Mouse (Mus musculus): Measurements from ENCODE around the gene Naa35. TPM values are rescaled to one million over a fixed set of nuclear protein-coding genes. Genes with fewer than 3 reads are reported as not detected.
"Not testable (repeated sequence)": the region's sequence is repeated elsewhere in the genome, so short reads cannot be mapped to it uniquely, and the experiment has no call there.

The Naa35 gene
- polyA plus RNA-seq, 1 experiment from 2014 or later: 102 TPM

DNA sequence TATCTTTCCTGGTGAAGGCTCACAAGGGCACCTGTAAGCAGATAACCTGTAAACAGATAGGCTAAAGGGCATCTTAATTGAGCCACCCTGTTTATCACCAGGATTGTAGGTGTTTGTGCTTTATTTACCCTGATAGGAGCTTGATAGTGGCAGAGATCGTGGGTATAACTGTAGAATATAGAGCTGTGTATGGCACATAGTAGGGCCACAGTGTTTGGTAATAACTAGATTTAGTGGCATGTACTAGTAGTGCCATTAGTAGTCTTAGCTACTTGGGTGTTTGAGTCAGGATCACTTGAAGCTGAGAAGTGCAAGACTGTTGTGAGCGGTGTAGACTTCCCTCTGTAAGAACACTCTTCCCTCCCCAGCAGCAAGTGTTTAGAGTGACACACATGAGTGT, 2.1 kb downstream of the Naa35 start:
- H3K4me1 ChIP-seq (ENCODE audit: control insufficient read depth, insufficient read depth, low read length): peaks cover 9% of the 10 kb centered on the region; the same call in 1 of the 2 replicates
- H3K4me2 ChIP-seq (ENCODE audit: low read depth, severe bottlenecking): no peak overlapping the region
- no peaks in the 10 kb centered on the region for H3K27me3 ChIP-seq (ENCODE audit: control insufficient read depth, insufficient read depth, low read length)
- no peak overlapping the region for H3K4me3 ChIP-seq (ENCODE audit: low read depth, low read length)
- H3K9me3 ChIP-seq (ENCODE audit: control insufficient read depth, low read length): no peaks in the 10 kb centered on the region
- H3K9ac ChIP-seq (ENCODE audit: low read length): no peak overlapping the region
- H3K36me3 ChIP-seq (ENCODE audit: control insufficient read depth, insufficient read depth, low read length): peaks cover 3% of the 10 kb centered on the region; the same call in 1 of the 2 replicates
- WGBS: 99% methylated on average over 2 of the region's 2 CpGs
- no peak for DNase-seq (ENCODE audit: low spot score)
- ATAC-seq (ENCODE audit: insufficient number of reproducible peaks, low FRiP score, low TSS enrichment, low read depth): no peak
- H3K27ac ChIP-seq (replicated peaks; ENCODE audit: low read depth, low read length): no peak overlapping the region

- DNase-seq (ENCODE audit: low spot score) (no peak), ATAC-seq (ENCODE audit: insufficient number of reproducible peaks, low FRiP score, low TSS enrichment, low read depth) (no peak)
- H3K27me3 ChIP-seq (ENCODE audit: control insufficient read depth, insufficient read depth, low read length): no peaks in the 10 kb centered on the region
- no peaks in the 10 kb centered on the region for H3K9me3 ChIP-seq (ENCODE audit: control insufficient read depth, low read length)
- no peak overlapping the region for H3K4me3 ChIP-seq (ENCODE audit: low read depth, low read length)
- peaks cover 11% of the 10 kb centered on the region for H3K36me3 ChIP-seq (ENCODE audit: control insufficient read depth, insufficient read depth, low read length)
- no peak overlapping the region for H3K9ac ChIP-seq (ENCODE audit: low read length)
- no peak overlapping the region for H3K4me2 ChIP-seq (ENCODE audit: low read depth, severe bottlenecking)
- H3K4me1 ChIP-seq (ENCODE audit: control insufficient read depth, insufficient read depth, low read length): peaks cover 9% of the 10 kb centered on the region; the same call in 1 of the 2 replicates
- no peak overlapping the region for H3K27ac ChIP-seq (replicated peaks; ENCODE audit: low read depth, low read length)
- WGBS: 93% methylated on average over 4 of the region's 4 CpGs
Measured at GRCm38 (mm10) chr13:59589672-59590071, 4.6 kb downstream of the Naa35 start.

DNA sequence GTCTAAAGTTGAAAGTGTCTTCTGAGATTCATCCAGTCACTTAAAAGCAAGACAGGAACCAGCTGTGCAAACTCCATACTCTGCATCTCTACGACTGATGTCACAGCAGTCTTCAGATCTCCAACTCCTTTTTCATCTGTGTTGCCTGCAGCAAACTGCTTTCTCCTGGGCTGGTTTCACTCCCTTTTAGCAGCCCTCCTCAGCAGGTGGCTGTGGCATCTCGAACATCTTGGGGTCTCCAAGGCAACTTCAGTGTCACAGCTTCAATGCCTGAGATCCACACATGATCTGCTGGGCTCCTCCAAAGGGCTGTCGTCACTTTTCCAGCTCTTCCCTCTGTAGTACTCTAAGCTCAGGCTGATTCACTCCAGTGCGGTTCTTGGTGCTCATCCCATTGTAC, 5.6 kb downstream of the Naa35 start:
- no peaks in the 10 kb centered on the region for H3K9me3 ChIP-seq (ENCODE audit: control insufficient read depth, low read length)
- no peak overlapping the region for H3K4me2 ChIP-seq (ENCODE audit: low read depth, severe bottlenecking)
- H3K9ac ChIP-seq (ENCODE audit: low read length): no peak overlapping the region
- ATAC-seq (ENCODE audit: insufficient number of reproducible peaks, low FRiP score, low TSS enrichment, low read depth) (no peak), DNase-seq (ENCODE audit: low spot score) (no peak)
- H3K4me3 ChIP-seq (ENCODE audit: low read depth, low read length): no peak overlapping the region
- whole genome bisulfite sequencing: 91% methylated on average over 4 of the region's 4 CpGs
- peaks cover 9% of the 10 kb centered on the region; the same call in 1 of the 2 replicates for H3K4me1 ChIP-seq (ENCODE audit: control insufficient read depth, insufficient read depth, low read length)
- no peaks in the 10 kb centered on the region for H3K27me3 ChIP-seq (ENCODE audit: control insufficient read depth, insufficient read depth, low read length)
- H3K36me3 ChIP-seq (ENCODE audit: control insufficient read depth, insufficient read depth, low read length): peaks cover 11% of the 10 kb centered on the region
- H3K27ac ChIP-seq (replicated peaks; ENCODE audit: low read depth, low read length): no peak overlapping the region

DNA sequence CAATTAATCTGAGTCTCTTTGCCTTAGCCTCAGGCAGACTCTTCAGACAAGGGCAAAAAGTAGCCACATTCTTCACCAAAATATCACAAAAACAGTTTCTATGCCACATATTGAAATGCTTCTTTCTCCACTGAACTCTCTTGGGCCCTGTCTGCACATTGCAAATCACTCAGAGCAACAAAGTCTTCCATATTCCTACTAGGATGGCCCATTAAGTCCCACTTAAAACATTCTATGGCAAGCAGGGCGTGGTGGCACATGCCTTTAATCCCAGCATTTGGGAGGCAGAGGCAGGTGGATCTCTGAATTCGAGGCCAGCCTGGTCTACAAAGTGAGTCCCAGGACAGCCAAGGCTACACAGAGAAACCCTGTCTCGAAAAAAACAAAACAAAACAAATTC, 7.0 kb downstream of the Naa35 start:
- not testable (repeated sequence) for H3K9ac ChIP-seq (ENCODE audit: low read length); DNase-seq (ENCODE audit: low spot score); H3K27me3 ChIP-seq (ENCODE audit: control insufficient read depth, insufficient read depth, low read length); ATAC-seq (ENCODE audit: insufficient number of reproducible peaks, low FRiP score, low TSS enrichment, low read depth); H3K27ac ChIP-seq (replicated peaks; ENCODE audit: low read depth, low read length); H3K9me3 ChIP-seq (ENCODE audit: control insufficient read depth, low read length); H3K4me3 ChIP-seq (ENCODE audit: low read depth, low read length); H3K4me1 ChIP-seq (ENCODE audit: control insufficient read depth, insufficient read depth, low read length); H3K4me2 ChIP-seq (ENCODE audit: low read depth, severe bottlenecking)
- WGBS: 95% methylated on average over 3 of the region's 3 CpGs
- peaks cover 13% of the 10 kb centered on the region for H3K36me3 ChIP-seq (ENCODE audit: control insufficient read depth, insufficient read depth, low read length)

GRCm38 (mm10) chr13:59592630-59593029, 7.6 kb downstream of the Naa35 start:
- Histone ChIP-seq H3K27me3 (ENCODE audit: control insufficient read depth, insufficient read depth, low read length) (no peaks in the 10 kb centered on the region), H3K4me1 (ENCODE audit: control insufficient read depth, insufficient read depth, low read length) (no peaks in the 10 kb centered on the region), H3K27ac (replicated peaks; ENCODE audit: low read depth, low read length) (no peak overlapping the region), H3K4me2 (ENCODE audit: low read depth, severe bottlenecking) (no peak overlapping the region), H3K9ac (ENCODE audit: low read length) (no peak overlapping the region), H3K36me3 (ENCODE audit: control insufficient read depth, insufficient read depth, low read length) (peaks cover 10% of the 10 kb centered on the region), H3K9me3 (ENCODE audit: control insufficient read depth, low read length) (no peaks in the 10 kb centered on the region), H3K4me3 (ENCODE audit: low read depth, low read length) (no peak overlapping the region)
- 91% methylated on average over 1 of the region's 1 CpGs for WGBS
- DNase-seq (ENCODE audit: low spot score): no peak
- ATAC-seq (ENCODE audit: insufficient number of reproducible peaks, low FRiP score, low TSS enrichment, low read depth): no peak

- ATAC-seq (ENCODE audit: insufficient number of reproducible peaks, low FRiP score, low TSS enrichment, low read depth) (no peak), DNase-seq (ENCODE audit: low spot score) (no peak)
- Histone ChIP-seq H3K27me3 (ENCODE audit: control insufficient read depth, insufficient read depth, low read length) (no peaks in the 10 kb centered on the region), H3K4me1 (ENCODE audit: control insufficient read depth, insufficient read depth, low read length) (no peaks in the 10 kb centered on the region), H3K9ac (ENCODE audit: low read length) (no peak overlapping the region), H3K27ac (replicated peaks; ENCODE audit: low read depth, low read length) (no peak overlapping the region), H3K4me2 (ENCODE audit: low read depth, severe bottlenecking) (no peak overlapping the region), H3K4me3 (ENCODE audit: low read depth, low read length) (no peak overlapping the region), H3K36me3 (ENCODE audit: control insufficient read depth, insufficient read depth, low read length) (peaks cover 28% of the 10 kb centered on the region), H3K9me3 (ENCODE audit: control insufficient read depth, low read length) (no peaks in the 10 kb centered on the region)
- 92% methylated on average over 5 of the region's 5 CpGs for WGBS
Measured at GRCm38 (mm10) chr13:59603096-59603495, 18.0 kb downstream of the Naa35 start.

DNA sequence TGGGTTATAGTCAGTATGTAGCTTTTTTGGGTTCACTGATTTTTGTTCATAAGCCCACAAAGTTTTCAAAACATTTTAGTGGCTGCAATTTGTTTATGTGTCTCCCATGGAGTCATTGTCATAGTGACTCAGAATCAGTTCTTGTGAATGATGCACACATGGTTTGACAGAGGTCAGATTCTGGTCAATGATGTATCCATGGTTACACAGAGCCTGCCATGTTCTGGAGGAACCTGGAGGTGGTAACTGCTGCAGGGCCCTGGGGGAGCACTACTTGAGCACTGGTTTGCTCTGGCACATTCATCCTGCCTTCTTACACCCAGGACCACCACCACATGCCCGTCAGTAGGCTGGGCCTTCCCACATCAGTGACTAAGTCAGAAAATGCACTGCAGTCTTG, 19.5 kb downstream of the Naa35 start:
- WGBS: 85% methylated on average over 1 of the region's 1 CpGs
- peaks cover 29% of the 10 kb centered on the region for H3K36me3 ChIP-seq (ENCODE audit: control insufficient read depth, insufficient read depth, low read length)
- no peaks in the 10 kb centered on the region for H3K9me3 ChIP-seq (ENCODE audit: control insufficient read depth, low read length)
- no peak overlapping the region for H3K4me2 ChIP-seq (ENCODE audit: low read depth, severe bottlenecking)
- H3K27ac ChIP-seq (replicated peaks; ENCODE audit: low read depth, low read length): no peak overlapping the region
- H3K4me1 ChIP-seq (ENCODE audit: control insufficient read depth, insufficient read depth, low read length): no peaks in the 10 kb centered on the region
- H3K9ac ChIP-seq (ENCODE audit: low read length): no peak overlapping the region
- DNase-seq (ENCODE audit: low spot score): no peak
- H3K27me3 ChIP-seq (ENCODE audit: control insufficient read depth, insufficient read depth, low read length): no peaks in the 10 kb centered on the region
- no peak for ATAC-seq (ENCODE audit: insufficient number of reproducible peaks, low FRiP score, low TSS enrichment, low read depth)
- H3K4me3 ChIP-seq (ENCODE audit: low read depth, low read length): no peak overlapping the region

DNA sequence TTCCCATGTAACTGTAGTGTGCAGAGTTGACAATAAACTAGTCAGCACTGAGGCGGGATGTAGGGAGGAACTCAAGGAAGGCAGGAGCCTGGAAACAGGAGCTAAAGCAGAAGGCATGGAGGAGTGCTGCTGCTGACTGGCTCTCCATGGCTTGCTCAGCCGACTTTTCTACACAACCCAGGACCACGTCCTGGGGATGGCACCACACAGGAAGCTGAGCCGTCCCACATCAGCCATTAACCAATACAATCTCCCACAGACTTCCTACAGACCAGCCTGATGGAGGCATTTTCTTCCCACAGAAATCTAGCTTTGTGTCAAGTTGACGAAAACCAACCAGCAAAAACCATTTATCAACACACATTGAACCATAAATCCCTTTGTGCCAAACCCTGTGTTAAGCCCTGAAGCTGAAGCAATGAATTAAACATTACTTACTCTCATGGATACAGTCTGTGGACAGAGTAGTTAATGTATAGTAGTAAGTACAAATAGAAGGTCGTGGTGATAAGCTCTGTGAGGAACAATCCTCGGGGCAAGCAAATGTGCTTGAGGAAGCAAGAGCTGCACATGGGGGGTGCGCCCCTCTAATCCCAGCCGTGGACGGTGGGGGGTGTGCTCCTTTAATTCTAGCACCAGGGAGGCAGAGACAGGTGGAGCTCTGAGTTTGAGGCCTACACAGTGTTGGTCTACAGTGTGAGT, 20.3 kb downstream of the Naa35 start:
- 86% methylated on average over 10 of the region's 10 CpGs for WGBS
- H3K4me2 ChIP-seq (ENCODE audit: low read depth, severe bottlenecking): no peak overlapping the region
- H3K27ac ChIP-seq (replicated peaks; ENCODE audit: low read depth, low read length): no peak overlapping the region
- H3K9ac ChIP-seq (ENCODE audit: low read length): no peak overlapping the region
- peaks cover 21% of the 10 kb centered on the region for H3K36me3 ChIP-seq (ENCODE audit: control insufficient read depth, insufficient read depth, low read length)
- DNase-seq (ENCODE audit: low spot score): no peak
- no peaks in the 10 kb centered on the region for H3K27me3 ChIP-seq (ENCODE audit: control insufficient read depth, insufficient read depth, low read length)
- H3K9me3 ChIP-seq (ENCODE audit: control insufficient read depth, low read length): no peaks in the 10 kb centered on the region
- no peak overlapping the region for H3K4me3 ChIP-seq (ENCODE audit: low read depth, low read length)
- no peak for ATAC-seq (ENCODE audit: insufficient number of reproducible peaks, low FRiP score, low TSS enrichment, low read depth)
- no peaks in the 10 kb centered on the region for H3K4me1 ChIP-seq (ENCODE audit: control insufficient read depth, insufficient read depth, low read length)

DNA sequence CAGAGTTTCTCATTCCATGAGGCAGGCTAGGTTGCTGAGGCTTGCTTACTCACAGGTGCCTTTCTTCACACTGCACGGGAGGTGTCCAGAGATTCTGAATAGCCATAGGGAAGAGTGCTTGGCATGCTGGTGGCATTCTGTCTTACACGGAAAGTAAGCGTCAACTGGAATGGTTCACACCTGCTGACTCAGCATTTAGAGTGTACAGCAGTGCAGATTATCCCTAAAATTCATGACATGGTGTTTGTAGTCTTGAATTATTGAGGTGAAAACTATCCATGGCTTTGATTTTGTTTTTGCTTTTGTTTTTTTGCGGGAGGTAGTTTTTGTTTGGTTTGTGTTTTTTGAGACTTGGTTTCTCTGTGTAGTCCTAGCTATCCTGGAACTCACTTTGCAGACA, 24.8 kb downstream of the Naa35 start:
- no peak overlapping the region for H3K9ac ChIP-seq (ENCODE audit: low read length)
- WGBS: 93% methylated on average over 4 of the region's 4 CpGs

More for the DNA sequence above, 24.8 kb downstream of the Naa35 start:
- H3K4me3 ChIP-seq (ENCODE audit: low read depth, low read length): no peak overlapping the region
- no peaks in the 10 kb centered on the region for H3K4me1 ChIP-seq (ENCODE audit: control insufficient read depth, insufficient read depth, low read length)
- H3K9me3 ChIP-seq (ENCODE audit: control insufficient read depth, low read length): no peaks in the 10 kb centered on the region
- ATAC-seq (ENCODE audit: insufficient number of reproducible peaks, low FRiP score, low TSS enrichment, low read depth) (no peak), DNase-seq (ENCODE audit: low spot score) (no peak)
- peaks cover 9% of the 10 kb centered on the region for H3K36me3 ChIP-seq (ENCODE audit: control insufficient read depth, insufficient read depth, low read length)
- no peak overlapping the region for H3K27ac ChIP-seq (replicated peaks; ENCODE audit: low read depth, low read length)
- H3K27me3 ChIP-seq (ENCODE audit: control insufficient read depth, insufficient read depth, low read length): no peaks in the 10 kb centered on the region
- no peak overlapping the region for H3K4me2 ChIP-seq (ENCODE audit: low read depth, severe bottlenecking)

Measured in limb, embryonic 11.5 days (tissue).